Mouse (Mus musculus) stomach, embryonic 15.5 days (tissue): ENCODE measurements around the gene Jpt2. TPM values are rescaled to one million over a fixed set of nuclear protein-coding genes. Genes with fewer than 3 reads are reported as not detected.

ENCODE experiments used
- ATAC-seq: fragments of 200-750 bp; cut with Nextera tagmentation; 2 replicates; pipeline ENCODE4 v1.8.0; 2017; ENCODE audit warnings: low read depth, moderate number of reproducible peaks, moderate TSS enrichment; ENCODE audit not compliant: insufficient read depth, low FRiP score
- H3K27ac ChIP-seq: fragments of 300-500 bp; sonication (generic); 2 replicates; pipeline ENCODE4 v1.5.1; 2015; ENCODE audit warnings: mild to moderate bottlenecking, inconsistent platforms
- H3K27me3 ChIP-seq: fragments of 300-500 bp; sonication (generic); replicated peaks from 2 replicates; pipeline ENCODE4 v1.6.1; 2015; ENCODE audit warnings: inconsistent platforms
- H3K36me3 ChIP-seq: fragments of 300-500 bp; sonication (generic); 2 replicates; pipeline ENCODE4 v1.6.1; 2015; ENCODE audit warnings: inconsistent platforms
- H3K4me1 ChIP-seq: fragments of 300-500 bp; sonication (generic); 2 replicates; pipeline ENCODE4 v1.6.1; 2015; ENCODE audit warnings: inconsistent platforms
- H3K4me2 ChIP-seq: fragments of 300-500 bp; sonication (generic); 2 replicates; pipeline ENCODE4 v1.6.1; 2015; ENCODE audit warnings: mild to moderate bottlenecking, inconsistent platforms
- H3K4me3 ChIP-seq: fragments of 300-500 bp; sonication (generic); replicated peaks from 2 replicates; pipeline ENCODE4 v1.5.1; 2015; ENCODE audit warnings: inconsistent platforms
- H3K9ac ChIP-seq: fragments of 300-500 bp; sonication (generic); 2 replicates; pipeline ENCODE4 v1.6.1; 2015; ENCODE audit warnings: inconsistent platforms
- H3K9me3 ChIP-seq: fragments of 300-500 bp; sonication (generic); 2 replicates; pipeline ENCODE4 v1.6.1; 2016; ENCODE audit warnings: inconsistent platforms
- WGBS: fragments of 180-500 bp; shearing (Covaris S2); methylation state at CpG from one replicate; pipeline ENCODE4 v1.1.7; 2015; 5-methylcytosine and 5-hydroxymethylcytosine counted together
- polyA plus RNA-seq: library from polyadenylated mRNA; unstranded; fragments of >200 nt; fragmentation: Nextera tagmentation; extraction: Ambion mirVana; gene quantifications from 2 replicates; pipeline ENCODE4 v1.2.1, GENCODE M21; 2015

Gene Jpt2
- polyA plus RNA-seq, 1 experiment from 2014 or later, result 183 TPM

GRCm38 (mm10) chr17:24902671-24903474, 57.6 kb downstream of the Jpt2 start:
- Histone ChIP-seq H3K9me3 (no peaks in the 10 kb centered on the region), H3K36me3 (peaks cover 96% of the 10 kb centered on the region), H3K4me1 (0 out of 2 replicates have a peak, but pooled peaks cover under 1% of the 10 kb centered on the region), H3K27me3 (no peaks in the 10 kb centered on the region), H3K4me2 (no peak overlapping the region), H3K4me3 (no peak overlapping the region), H3K9ac (no peak overlapping the region), H3K27ac (no peak overlapping the region)
- peak; percentile 88; the same call in 1 of the 2 replicates for ATAC-seq
- whole genome bisulfite sequencing, result 68% methylated on average over 9 of the region's 9 CpGs

GRCm38 (mm10) chr17:24902124-24902523, 58.4 kb downstream of the Jpt2 start:
- Histone ChIP-seq H3K27me3 (no peaks in the 10 kb centered on the region), H3K4me1 (0 out of 2 replicates have a peak, but pooled peaks cover 5% of the 10 kb centered on the region), H3K4me2 (no peak overlapping the region), H3K27ac (no peak overlapping the region), H3K9me3 (no peaks in the 10 kb centered on the region), H3K36me3 (peaks cover 93% of the 10 kb centered on the region), H3K9ac (no peak overlapping the region), H3K4me3 (no peak overlapping the region)
- no peak for ATAC-seq
- 85% methylated on average over 5 of the region's 5 CpGs for WGBS

GRCm38 (mm10) chr17:24900014-24900413, 60.5 kb downstream of the Jpt2 start:
- H3K36me3 ChIP-seq, result peaks cover 73% of the 10 kb centered on the region
- no peaks in the 10 kb centered on the region for H3K27me3 ChIP-seq
- ATAC-seq, result no peak
- H3K4me1 ChIP-seq, result peaks cover 17% of the 10 kb centered on the region
- no peak overlapping the region for H3K27ac ChIP-seq
- H3K9ac ChIP-seq, result no peak overlapping the region
- 95% methylated on average over 6 of the region's 6 CpGs for whole genome bisulfite sequencing
- no peak overlapping the region for H3K4me2 ChIP-seq
- no peak overlapping the region for H3K4me3 ChIP-seq
- H3K9me3 ChIP-seq, result no peaks in the 10 kb centered on the region

DNA sequence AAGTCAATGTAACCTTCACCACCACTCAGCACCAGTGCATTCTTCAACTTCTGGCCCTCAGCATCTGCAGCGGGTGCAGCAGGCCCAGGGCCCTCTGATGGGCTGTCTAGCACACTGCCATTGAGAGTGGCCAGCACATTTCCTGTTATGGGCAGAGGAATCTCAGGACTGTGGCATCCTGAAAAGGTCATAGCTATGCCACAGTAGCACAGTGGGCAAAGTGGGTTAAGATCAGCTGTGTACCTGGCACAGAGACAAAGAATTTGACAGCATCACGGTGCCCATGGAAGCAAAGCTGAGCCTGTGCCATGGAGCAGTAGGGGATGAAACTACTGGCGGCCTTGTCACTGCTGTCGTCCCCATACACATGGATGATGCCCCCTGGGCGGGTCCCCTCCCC, 61.3 kb downstream of the Jpt2 start:
- no peak overlapping the region for H3K4me2 ChIP-seq
- ATAC-seq, result no peak
- peaks cover 20% of the 10 kb centered on the region for H3K4me1 ChIP-seq
- H3K27ac ChIP-seq, result no peak overlapping the region
- H3K9ac ChIP-seq, result no peak overlapping the region
- H3K4me3 ChIP-seq, result no peak overlapping the region
- H3K9me3 ChIP-seq, result no peaks in the 10 kb centered on the region
- no peaks in the 10 kb centered on the region for H3K27me3 ChIP-seq
- peaks cover 64% of the 10 kb centered on the region for H3K36me3 ChIP-seq
- WGBS, result 87% methylated on average over 5 of the region's 5 CpGs

DNA sequence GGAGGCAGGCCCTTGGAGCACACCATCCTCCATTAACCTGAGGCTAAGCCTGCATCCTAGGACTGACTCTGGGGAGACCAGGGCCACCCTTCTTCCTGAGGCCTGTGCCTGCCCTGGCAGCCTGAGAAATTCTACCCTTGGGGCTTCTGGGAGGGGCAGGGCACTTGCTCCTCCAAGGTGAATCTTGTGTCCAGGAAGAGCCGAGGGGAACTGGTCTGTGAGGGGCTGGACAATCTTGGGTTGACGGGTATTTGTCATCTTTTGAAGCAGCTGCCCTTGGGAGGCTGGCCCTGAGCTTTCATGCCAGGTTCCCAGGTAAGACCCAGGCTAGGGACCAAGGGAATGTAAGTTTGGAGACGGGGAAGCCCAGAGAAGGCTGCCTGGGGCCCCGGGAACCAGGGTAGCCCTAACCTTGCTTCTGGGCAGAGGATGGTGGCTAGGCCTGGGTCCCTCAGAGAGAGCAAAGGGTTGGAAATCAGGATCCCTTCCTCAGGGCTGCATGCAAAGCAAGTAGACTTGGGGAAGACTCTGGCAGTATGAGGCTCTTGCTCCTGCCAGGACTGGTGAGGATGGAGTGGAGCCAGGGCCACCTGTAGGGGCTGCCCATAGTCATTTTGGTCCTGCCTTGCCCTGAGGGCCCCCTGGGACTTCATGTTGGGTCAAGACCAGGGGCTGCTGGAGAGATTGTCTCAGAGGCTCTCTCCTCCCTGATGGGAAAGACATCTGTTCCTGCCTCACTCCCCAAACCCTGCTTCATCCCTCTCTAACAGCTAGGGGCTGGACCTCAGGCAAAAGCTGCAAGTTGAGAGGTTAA, 62.2 kb downstream of the Jpt2 start:
- no peak overlapping the region for H3K4me3 ChIP-seq
- no peak overlapping the region for H3K4me2 ChIP-seq
- no peaks in the 10 kb centered on the region for H3K27me3 ChIP-seq
- H3K9ac ChIP-seq, result no peak overlapping the region
- H3K36me3 ChIP-seq, result peaks cover 55% of the 10 kb centered on the region
- WGBS, result 78% methylated on average over 4 of the region's 4 CpGs
- peaks cover 27% of the 10 kb centered on the region for H3K4me1 ChIP-seq
- H3K9me3 ChIP-seq, result no peaks in the 10 kb centered on the region
- no peak overlapping the region for H3K27ac ChIP-seq
- ATAC-seq, result no peak

DNA sequence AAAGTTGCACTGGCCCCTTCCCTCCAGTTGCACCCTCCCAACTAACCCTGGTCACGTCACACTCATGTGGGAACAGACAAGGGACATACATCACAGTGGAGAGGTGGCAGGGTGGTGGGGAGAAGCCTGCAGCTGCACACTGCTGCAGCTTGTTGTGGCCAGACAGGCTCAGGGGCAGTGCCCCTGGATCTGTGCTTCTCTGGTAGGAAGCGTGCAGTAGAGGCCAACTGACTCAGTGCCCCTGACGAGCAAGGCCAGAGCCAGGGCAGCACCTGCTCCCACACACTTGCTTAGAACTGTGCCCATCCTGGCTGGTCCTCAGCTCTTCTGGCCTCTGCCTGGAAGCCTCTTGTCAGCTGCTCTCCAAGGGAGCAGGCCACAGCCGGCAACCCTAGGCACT, 62.9 kb downstream of the Jpt2 start:
- Histone ChIP-seq H3K27me3 (no peaks in the 10 kb centered on the region), H3K9ac (no peak overlapping the region), H3K4me1 (peaks cover 27% of the 10 kb centered on the region), H3K4me3 (peak overlapping the region; percentile 84; the same call in 1 of the 2 replicates), H3K36me3 (peaks cover 55% of the 10 kb centered on the region), H3K9me3 (no peaks in the 10 kb centered on the region), H3K27ac (no peak overlapping the region), H3K4me2 (peak overlapping the region; percentile 86; the same call in 1 of the 2 replicates)
- no peak for ATAC-seq
- WGBS, result 65% methylated on average over 4 of the region's 4 CpGs

DNA sequence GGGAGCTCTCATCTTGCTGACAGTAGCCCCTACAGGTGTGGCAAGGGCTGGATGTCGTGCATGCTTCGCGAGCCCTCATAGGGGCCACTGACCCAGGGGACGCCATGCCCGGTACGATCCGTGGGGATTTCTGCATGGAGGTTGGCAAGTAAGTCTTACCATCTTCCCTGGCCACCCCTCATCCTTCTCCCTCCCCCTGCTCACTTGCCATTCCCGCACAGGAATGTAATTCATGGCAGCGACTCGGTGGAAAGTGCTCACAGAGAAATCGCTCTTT, 63.6 kb downstream of the Jpt2 start:
- peak overlapping the region; percentile 86 for H3K4me2 ChIP-seq
- no peaks in the 10 kb centered on the region for H3K27me3 ChIP-seq
- no peaks in the 10 kb centered on the region for H3K9me3 ChIP-seq
- peaks cover 27% of the 10 kb centered on the region for H3K4me1 ChIP-seq
- no peak for ATAC-seq
- H3K36me3 ChIP-seq, result peaks cover 53% of the 10 kb centered on the region
- 22% methylated on average over 11 of the region's 11 CpGs for WGBS
- H3K27ac ChIP-seq, result peak overlapping the region; percentile 85; the same call in 1 of the 2 replicates
- H3K4me3 ChIP-seq, result peak overlapping the region; percentile 84
- H3K9ac ChIP-seq, result peak overlapping the region; percentile 68

- H3K9me3 ChIP-seq, result no peaks in the 10 kb centered on the region
- peak within 1 kb of the TSS; percentile 84 for H3K4me3 ChIP-seq
- no peaks in the 10 kb centered on the region for H3K27me3 ChIP-seq
- peak; percentile 72 for ATAC-seq
- peak within 1 kb of the TSS; percentile 86 for H3K4me2 ChIP-seq
- peak within 1 kb of the TSS; percentile 75 for H3K9ac ChIP-seq
- peaks cover 27% of the 10 kb centered on the region for H3K4me1 ChIP-seq
- peak within 1 kb of the TSS; percentile 85 for H3K27ac ChIP-seq
- H3K36me3 ChIP-seq, result peaks cover 53% of the 10 kb centered on the region
- WGBS, result 1% methylated on average over 49 of the region's 50 CpGs
Measured at GRCm38 (mm10) chr17:24896241-24896992, 64.1 kb downstream of the Jpt2 start, which contains the start of gene Nme3. Gene Nme3 (plus strand): TSS chr17:24896500.

DNA sequence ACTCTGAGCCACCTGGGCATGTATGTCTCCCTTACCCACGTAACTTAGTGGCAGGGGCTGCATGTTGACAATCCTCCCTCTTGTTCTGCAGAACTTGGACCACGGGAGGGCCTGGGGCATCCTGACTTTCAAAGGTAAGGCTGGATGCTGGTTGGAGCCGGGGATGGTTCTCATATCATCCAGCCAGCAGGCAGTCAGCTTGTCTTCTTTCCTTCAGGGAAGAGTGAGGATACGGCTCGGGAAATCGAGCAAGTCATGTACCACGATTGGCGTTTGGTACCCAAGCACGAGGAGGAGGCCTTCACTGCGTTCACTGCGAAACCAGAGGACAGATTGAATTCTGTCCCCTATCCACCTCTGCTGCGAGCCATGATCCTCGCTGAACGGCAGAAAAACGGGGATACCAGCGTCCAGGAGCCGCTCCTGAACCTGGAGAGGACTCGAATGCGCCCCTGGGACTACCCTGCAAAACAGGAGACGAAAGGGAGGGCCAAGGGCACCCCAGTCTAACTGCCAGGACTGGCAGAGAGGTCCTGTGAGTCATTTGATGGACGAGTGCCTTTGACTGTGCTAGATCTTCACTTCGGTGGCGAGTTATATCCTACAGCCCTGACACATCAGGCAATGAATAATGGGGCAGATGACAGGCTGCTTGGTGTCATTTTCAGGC, 64.8 kb downstream of the Jpt2 start:
- Histone ChIP-seq H3K27me3 (no peaks in the 10 kb centered on the region), H3K27ac (peak overlapping the region; percentile 85), H3K9me3 (no peaks in the 10 kb centered on the region), H3K4me3 (peak overlapping the region; percentile 84), H3K36me3 (peaks cover 53% of the 10 kb centered on the region), H3K9ac (peak overlapping the region; percentile 75; the same call in 1 of the 2 replicates), H3K4me1 (peaks cover 27% of the 10 kb centered on the region), H3K4me2 (peak overlapping the region; percentile 86)
- no peak for ATAC-seq
- 11% methylated on average over 23 of the region's 23 CpGs for WGBS

- H3K27me3 ChIP-seq, result no peaks in the 10 kb centered on the region
- H3K4me3 ChIP-seq, result peak within 1 kb of the TSS; percentile 84
- peaks cover 27% of the 10 kb centered on the region for H3K4me1 ChIP-seq
- WGBS, result under 1% methylated on average over 62 of the region's 62 CpGs
- H3K36me3 ChIP-seq, result peaks cover 48% of the 10 kb centered on the region
- H3K27ac ChIP-seq, result peak within 1 kb of the TSS; percentile 85
- no peaks in the 10 kb centered on the region for H3K9me3 ChIP-seq
- peak within 1 kb of the TSS; percentile 86 for H3K4me2 ChIP-seq
- H3K9ac ChIP-seq, result peak within 1 kb of the TSS; percentile 75
- ATAC-seq, result peak; percentile 28; the same call in 1 of the 2 replicates
Measured at GRCm38 (mm10) chr17:24894995-24895547, 65.4 kb downstream of the Jpt2 start, which contains the start of the genes Eme2 and Mrps34. Gene Eme2 (minus strand): TSS chr17:24895087. Gene Mrps34 (plus strand): TSS chr17:24895116.
